Mouse (Mus musculus) intestine, embryonic 16.5 days (tissue): ENCODE results near the gene D3Ertd254e. TPM values are rescaled to one million over a fixed set of nuclear protein-coding genes. Genes with fewer than 3 reads are reported as not detected.
"Not testable (repeated sequence)": the region's sequence is repeated elsewhere in the genome, so short reads cannot be mapped to it uniquely, and the experiment has no call there.

Experiments used
- ATAC-seq: fragments of 200-750 bp; cut with Nextera tagmentation; 2 replicates; pipeline ENCODE4 v1.8.0; 2017; ENCODE audit warnings: moderate TSS enrichment, moderate library complexity
- H3K27ac ChIP-seq: fragments of 300-500 bp; sonication (generic); 2 replicates; pipeline ENCODE4 v1.5.1; 2014; ENCODE audit warnings: mild to moderate bottlenecking, low read length
- H3K27me3 ChIP-seq: fragments of 300-500 bp; sonication (generic); replicated peaks from 2 replicates; pipeline ENCODE4 v1.6.1; 2014; ENCODE audit warnings: low read length, control low read depth, mixed read lengths; ENCODE audit not compliant: control insufficient read depth, insufficient read depth
- H3K36me3 ChIP-seq: fragments of 300-500 bp; sonication (generic); 2 replicates; pipeline ENCODE4 v1.6.1; 2014; ENCODE audit warnings: low read length, control low read depth; ENCODE audit not compliant: control insufficient read depth, insufficient read depth
- H3K4me1 ChIP-seq: fragments of 300-500 bp; sonication (generic); 2 replicates; pipeline ENCODE4 v1.6.1; 2014; ENCODE audit warnings: low read length, control low read depth, mixed read lengths; ENCODE audit not compliant: control insufficient read depth, insufficient read depth
- H3K4me2 ChIP-seq: fragments of 300-500 bp; sonication (generic); 2 replicates; pipeline ENCODE4 v1.6.1; 2014; ENCODE audit warnings: low read depth, low read length, control low read depth
- H3K4me3 ChIP-seq: fragments of 300-500 bp; sonication (generic); 2 replicates; pipeline ENCODE4 v1.5.1; 2014; ENCODE audit warnings: mild to moderate bottlenecking, low read length
- H3K9ac ChIP-seq: fragments of 300-500 bp; sonication (generic); 2 replicates; pipeline ENCODE4 v1.6.1; 2014; ENCODE audit warnings: low read depth, low read length
- H3K9me3 ChIP-seq: fragments of 300-500 bp; sonication (generic); 2 replicates; pipeline ENCODE4 v1.6.1; 2016; ENCODE audit warnings: low read length, control low read depth; ENCODE audit not compliant: control insufficient read depth
- WGBS: fragments of 180-500 bp; shearing (Covaris S2); extraction: QIAGEN DNeasy Blood & Tissue Kit; methylation state at CpG from one replicate; pipeline ENCODE4 v1.1.7; 2014; 5-methylcytosine and 5-hydroxymethylcytosine counted together
- polyA plus RNA-seq: library from polyadenylated mRNA; unstranded; fragments of >200 nt; fragmentation: Nextera tagmentation; extraction: Ambion mirVana; gene quantifications from 2 replicates; pipeline ENCODE4 v1.2.1, GENCODE M21; 2015

The D3Ertd254e gene
- polyA plus RNA-seq: 3.9 and 4.2 TPM in 2 replicates

DNA sequence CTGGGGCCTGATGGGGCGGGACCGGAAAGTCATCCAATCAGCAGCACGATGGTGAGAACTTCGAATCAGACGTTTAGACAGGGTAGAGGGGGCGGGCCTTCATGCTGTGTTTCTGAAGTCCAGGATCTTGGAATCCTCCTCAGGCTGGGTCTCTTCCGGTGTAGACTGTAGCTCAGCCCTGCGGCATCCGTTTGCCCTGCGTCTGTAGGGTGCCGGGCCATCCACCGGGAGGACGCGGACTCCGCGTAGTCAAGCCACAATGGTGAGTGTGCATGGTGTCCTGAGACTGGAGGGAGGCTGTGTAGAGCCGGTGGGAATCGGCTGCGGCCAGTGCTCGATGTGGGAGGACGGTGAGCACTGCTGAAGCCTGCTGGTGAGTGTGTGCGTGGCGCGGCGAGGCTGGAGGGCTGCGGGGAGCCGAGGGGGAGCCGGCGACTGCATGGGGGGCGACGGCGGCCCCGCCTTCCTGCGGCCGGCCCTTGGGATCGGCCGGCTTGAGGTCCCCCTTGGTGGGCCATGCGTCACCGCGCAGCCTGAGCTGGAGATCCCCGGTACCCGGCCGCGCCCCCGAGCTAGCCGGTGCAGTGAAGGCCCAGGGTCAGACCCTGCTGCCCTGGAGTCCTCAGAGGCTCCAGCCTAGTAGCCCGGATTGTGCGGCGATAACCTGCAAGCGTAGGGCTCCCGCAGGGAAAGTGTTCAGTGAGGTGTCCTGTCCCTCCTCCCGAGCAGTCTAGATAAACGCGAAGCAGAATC lies at the start of gene D3Ertd254e:
D3Ertd254e (plus strand) TSS at position 84 of the 753 bp plus-strand sequence.
- ATAC-seq: peak; percentile 100
- WGBS: under 1% methylated on average over 51 of the region's 54 CpGs

DNA sequence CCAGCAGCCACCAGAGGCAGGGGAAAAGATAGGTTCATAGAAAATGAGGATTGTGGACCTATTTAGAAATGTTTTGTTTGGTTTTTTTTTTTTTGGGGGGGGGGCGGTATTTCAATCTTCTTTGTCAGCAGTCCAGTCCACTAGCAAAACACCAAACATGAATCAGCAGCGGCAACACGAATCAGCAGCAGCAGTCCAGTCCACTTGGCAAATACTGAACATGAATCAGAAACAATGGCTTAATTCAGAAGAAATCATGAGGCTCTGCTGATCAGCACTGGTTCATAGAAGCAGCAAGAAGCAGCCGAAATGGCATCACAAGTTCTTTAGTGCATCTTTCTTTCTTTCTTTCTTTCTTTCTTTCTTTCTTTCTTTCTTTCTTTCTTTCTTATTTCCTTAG lies 34.7 kb upstream of the D3Ertd254e start:
- H3K9ac ChIP-seq: no peak overlapping the region
- no peak overlapping the region for H3K27ac ChIP-seq
- H3K4me1 ChIP-seq: no peaks in the 10 kb centered on the region
- no peak for ATAC-seq
- no peak overlapping the region for H3K4me3 ChIP-seq
- 82% methylated on average over 4 of the region's 4 CpGs for WGBS
- H3K36me3 ChIP-seq: no peaks in the 10 kb centered on the region
- H3K9me3 ChIP-seq: no peaks in the 10 kb centered on the region
- H3K4me2 ChIP-seq: no peak overlapping the region
- no peaks in the 10 kb centered on the region for H3K27me3 ChIP-seq

More for the DNA sequence above, at the start of gene D3Ertd254e:
- H3K9ac ChIP-seq: peak within 1 kb of the TSS; percentile 85
- no peaks in the 10 kb centered on the region for H3K36me3 ChIP-seq
- peak within 1 kb of the TSS; percentile 67 for H3K4me2 ChIP-seq
- H3K27ac ChIP-seq: peak within 1 kb of the TSS; percentile 84
- no peaks in the 10 kb centered on the region for H3K27me3 ChIP-seq
- H3K4me3 ChIP-seq: peak within 1 kb of the TSS; percentile 97
- H3K9me3 ChIP-seq: no peaks in the 10 kb centered on the region
- peaks cover 21% of the 10 kb centered on the region for H3K4me1 ChIP-seq

DNA sequence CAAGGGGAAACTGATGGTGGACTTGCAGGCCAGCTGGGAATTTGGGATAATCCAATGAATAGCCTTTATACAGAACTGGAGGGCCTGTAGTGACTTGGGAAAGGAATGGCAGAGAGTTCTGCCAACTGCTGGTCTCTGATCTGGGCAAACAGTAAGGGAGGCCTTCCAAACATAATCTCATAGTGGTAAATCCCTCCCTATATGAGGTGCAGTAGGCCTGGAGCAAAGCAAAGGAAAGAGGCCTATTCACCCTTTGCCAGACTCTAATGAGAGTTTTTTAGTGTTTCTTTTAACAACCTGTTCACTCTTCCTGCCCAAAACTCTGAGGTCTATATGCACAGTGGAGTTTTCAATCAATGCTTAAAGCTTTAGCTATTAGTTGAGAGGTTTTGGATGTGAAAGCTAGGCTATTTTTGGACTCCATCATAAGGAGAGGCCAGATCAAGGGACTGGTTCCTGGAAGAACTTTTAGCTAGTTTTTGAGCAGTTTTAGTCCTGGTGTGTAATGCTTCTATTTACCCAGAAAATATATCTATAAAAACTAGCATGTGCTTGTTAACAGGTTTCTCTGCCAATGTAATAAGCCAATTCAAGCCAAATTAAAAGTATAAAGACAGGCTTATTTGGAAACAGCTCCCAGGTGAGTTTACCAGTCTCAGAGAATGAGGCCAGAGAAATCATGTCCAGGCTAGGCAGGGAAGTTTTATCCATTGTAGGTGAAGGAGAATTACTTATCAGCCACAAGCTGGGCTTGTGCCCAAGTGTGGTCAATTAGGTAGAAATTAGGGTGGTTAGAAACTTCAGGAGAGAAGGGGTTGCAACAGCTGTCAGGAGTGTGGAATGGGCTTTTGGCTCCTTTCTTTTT lies 30.9 kb upstream of the D3Ertd254e start:
- Histone ChIP-seq H3K27me3 (no peaks in the 10 kb centered on the region), H3K27ac (no peak overlapping the region), H3K4me1 (no peaks in the 10 kb centered on the region), H3K4me3 (no peak overlapping the region), H3K9me3 (no peaks in the 10 kb centered on the region), H3K36me3 (no peaks in the 10 kb centered on the region), H3K4me2 (no peak overlapping the region), H3K9ac (no peak overlapping the region)
- no peak for ATAC-seq

DNA sequence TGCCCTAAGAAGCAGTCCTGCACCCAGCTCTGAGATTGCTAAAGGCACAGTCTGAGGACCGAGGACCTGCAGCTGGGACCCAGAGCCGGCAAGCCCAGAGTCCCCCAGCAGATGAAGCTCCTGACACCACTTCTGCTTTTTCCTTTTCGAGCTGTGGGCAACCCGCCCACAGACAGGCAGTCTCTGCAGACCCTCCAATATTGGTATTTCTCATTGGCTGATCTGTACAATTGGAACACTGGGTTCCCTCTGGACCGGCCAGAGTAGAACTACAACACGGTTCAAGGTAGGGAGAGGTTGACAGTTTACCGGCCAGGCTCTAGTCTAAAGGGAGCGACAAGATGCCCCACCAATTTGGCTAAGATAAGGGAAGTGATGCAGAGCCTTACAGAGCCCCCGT lies 24.6 kb upstream of the D3Ertd254e start:
- 90% methylated on average over 9 of the region's 9 CpGs for WGBS
- H3K27ac ChIP-seq: not testable (repeated sequence)

DNA sequence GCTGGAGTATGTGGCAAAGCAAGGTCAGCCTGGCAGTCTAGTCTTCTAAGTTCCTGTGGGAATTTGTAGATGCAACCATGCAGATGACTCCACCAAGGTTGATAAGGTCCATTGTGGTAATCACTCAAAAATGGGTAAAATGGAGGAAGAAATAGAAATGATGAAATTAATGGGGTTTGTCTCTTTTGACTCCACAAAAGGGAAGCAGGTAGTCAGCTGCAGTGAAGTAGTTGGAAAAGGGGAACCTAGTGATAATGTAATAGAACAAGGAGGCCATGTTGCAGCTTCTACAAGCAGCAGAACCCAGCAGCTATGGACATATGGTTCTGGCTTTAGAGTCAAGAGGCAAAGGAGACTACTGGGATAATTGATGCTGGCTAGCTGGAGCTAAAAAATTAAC lies 14.7 kb upstream of the D3Ertd254e start:
- Histone ChIP-seq H3K4me1 (no peaks in the 10 kb centered on the region), H3K27ac (no peak overlapping the region), H3K4me2 (no peak overlapping the region), H3K36me3 (no peaks in the 10 kb centered on the region), H3K9ac (no peak overlapping the region), H3K27me3 (no peaks in the 10 kb centered on the region), H3K9me3 (no peaks in the 10 kb centered on the region), H3K4me3 (no peak overlapping the region)
- no peak for ATAC-seq

More for the DNA sequence above, 24.6 kb upstream of the D3Ertd254e start:
- not testable (repeated sequence) for H3K36me3 ChIP-seq, ATAC-seq, H3K4me3 ChIP-seq, H3K4me1 ChIP-seq, H3K27me3 ChIP-seq, H3K4me2 ChIP-seq, H3K9me3 ChIP-seq, H3K9ac ChIP-seq

DNA sequence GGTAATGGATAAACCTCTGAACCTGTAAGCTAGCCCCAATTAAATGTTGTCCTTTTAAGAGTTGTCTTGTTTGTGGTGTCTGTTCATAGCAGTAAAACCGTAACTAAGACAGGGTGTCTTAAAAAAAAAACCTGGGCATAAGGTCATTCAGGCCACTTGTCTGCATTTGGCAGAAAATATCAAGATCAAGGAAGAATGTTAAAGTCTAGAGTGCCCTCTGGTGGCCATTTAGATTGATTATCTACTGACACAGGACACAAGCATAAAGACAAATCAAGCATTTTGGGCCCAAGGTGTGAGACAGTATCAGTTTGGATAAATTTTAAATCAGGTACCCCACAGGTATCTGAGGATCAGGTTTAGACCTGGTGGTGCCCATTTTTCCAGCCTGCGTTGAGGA lies 13.3 kb upstream of the D3Ertd254e start:
- no peak overlapping the region for H3K4me3 ChIP-seq
- H3K4me1 ChIP-seq: no peaks in the 10 kb centered on the region
- no peaks in the 10 kb centered on the region for H3K27me3 ChIP-seq
- H3K9ac ChIP-seq: no peak overlapping the region
- no peaks in the 10 kb centered on the region for H3K36me3 ChIP-seq
- ATAC-seq: no peak
- WGBS: 44% methylated on average over 2 of the region's 2 CpGs
- no peak overlapping the region for H3K27ac ChIP-seq
- no peak overlapping the region for H3K4me2 ChIP-seq
- H3K9me3 ChIP-seq: no peaks in the 10 kb centered on the region

DNA sequence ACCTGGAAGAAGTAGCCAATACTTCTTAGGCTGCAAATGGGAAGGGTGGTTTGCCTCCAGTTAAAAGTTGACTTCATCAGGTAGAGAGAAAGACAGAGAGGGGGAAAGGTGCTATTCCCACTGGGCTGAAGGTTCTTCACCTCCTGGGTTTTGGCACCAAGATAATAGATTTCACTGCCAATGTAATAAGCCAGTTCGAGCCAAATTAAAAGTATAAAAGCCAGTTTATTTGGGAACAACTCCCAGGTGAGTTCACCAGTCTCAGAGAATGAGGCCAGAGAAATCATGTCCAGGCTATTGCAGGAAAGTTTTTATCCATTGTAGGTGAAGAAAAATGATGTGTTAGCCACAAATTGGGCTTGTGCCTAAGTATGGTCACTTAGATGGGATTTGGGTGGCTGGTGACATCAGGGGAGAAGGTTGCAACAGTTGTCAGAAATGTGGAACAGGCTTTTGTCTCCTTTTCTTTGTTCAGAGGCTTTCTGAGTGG lies 12.6 kb upstream of the D3Ertd254e start:
- ATAC-seq: no peak
- no peaks in the 10 kb centered on the region for H3K36me3 ChIP-seq
- 80% methylated on average over 1 of the region's 1 CpGs for WGBS
- no peak overlapping the region for H3K9ac ChIP-seq
- H3K27ac ChIP-seq: no peak overlapping the region
- no peak overlapping the region for H3K4me2 ChIP-seq
- no peaks in the 10 kb centered on the region for H3K4me1 ChIP-seq
- no peaks in the 10 kb centered on the region for H3K27me3 ChIP-seq
- no peaks in the 10 kb centered on the region for H3K9me3 ChIP-seq
- H3K4me3 ChIP-seq: no peak overlapping the region

DNA sequence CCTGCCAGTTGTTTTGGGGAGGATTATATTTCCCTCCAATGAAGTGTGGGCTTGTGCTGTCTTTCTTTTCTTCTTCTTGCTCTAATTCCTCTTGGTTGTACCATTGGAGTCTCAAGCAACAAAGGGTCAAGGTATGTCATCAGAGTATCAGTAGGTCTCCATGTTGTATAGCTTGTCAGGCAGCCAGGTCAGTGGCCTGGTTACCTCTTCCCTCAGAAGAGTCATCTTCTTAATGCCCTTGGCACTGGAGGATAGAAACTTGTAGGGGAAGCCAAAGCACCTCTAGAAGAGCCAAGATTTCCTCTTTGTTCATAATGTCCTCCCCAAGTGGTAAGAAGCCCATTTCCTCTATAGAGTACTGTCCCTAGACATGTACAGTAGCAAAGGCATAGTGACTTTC lies 11.8 kb upstream of the D3Ertd254e start:
- no peak overlapping the region for H3K9ac ChIP-seq
- no peaks in the 10 kb centered on the region for H3K9me3 ChIP-seq
- H3K4me1 ChIP-seq: no peaks in the 10 kb centered on the region
- H3K36me3 ChIP-seq: no peaks in the 10 kb centered on the region
- no peak overlapping the region for H3K4me3 ChIP-seq
- no peak overlapping the region for H3K27ac ChIP-seq
- H3K4me2 ChIP-seq: no peak overlapping the region
- no peak for ATAC-seq
- no peaks in the 10 kb centered on the region for H3K27me3 ChIP-seq

DNA sequence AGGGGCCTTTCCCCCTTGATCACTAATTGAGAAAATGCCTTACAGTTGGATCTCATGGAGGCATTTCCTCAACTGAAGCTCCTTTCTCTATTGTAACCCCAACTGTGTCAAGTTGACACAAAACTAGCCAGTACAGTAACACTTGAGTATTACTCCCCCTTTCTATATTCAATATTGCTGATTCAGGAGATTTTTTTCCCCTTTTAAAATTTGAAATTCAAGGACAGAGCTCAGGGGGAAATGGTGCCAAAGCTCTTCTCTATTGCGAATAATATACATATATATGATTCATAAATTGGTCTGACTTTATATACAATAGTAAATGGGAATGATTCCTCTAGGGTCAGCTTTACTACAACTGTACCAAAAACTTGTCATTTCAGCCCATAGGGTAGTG lies 282 bp upstream of the D3Ertd254e start:
- Histone ChIP-seq H3K27me3 (no peaks in the 10 kb centered on the region), H3K4me1 (peaks cover 21% of the 10 kb centered on the region), H3K27ac (no peak overlapping the region), H3K4me2 (peak overlapping the region; percentile 67; the same call in 1 of the 2 replicates), H3K36me3 (no peaks in the 10 kb centered on the region), H3K9ac (no peak overlapping the region), H3K4me3 (peak overlapping the region; percentile 97), H3K9me3 (no peaks in the 10 kb centered on the region)
- WGBS: 11% methylated on average over 1 of the region's 1 CpGs
- ATAC-seq: no peak
